Mouse (Mus musculus) kidney, postnatal 4 days (tissue): ENCODE results near the gene Lef1.

Source experiments
- DNase-seq, 2 experiments: peaks; one replicate each; pipeline ENCODE4 v3.0.0; 2021; ENCODE audit warnings: mixed read lengths in 2 of 2

The Lef1 gene

DNA sequence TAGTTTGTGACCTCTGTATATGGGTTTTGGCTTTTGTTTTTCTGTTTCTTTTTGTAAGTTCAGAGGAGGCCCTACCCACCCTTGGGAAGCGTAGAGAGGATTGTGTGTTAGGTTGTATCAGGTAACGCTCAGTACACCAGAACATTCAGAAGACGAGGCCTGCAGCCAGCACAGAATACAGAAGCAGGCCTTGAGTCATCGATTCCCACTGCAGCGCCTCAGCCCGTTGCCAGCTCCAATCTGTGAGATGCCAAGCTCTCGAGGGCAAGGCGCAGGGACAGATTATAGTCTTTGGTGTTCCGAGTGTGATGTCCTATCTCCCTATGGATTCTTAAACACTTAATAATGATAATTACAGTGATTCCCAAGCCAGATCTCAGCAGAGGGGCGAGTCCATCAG lies 85.8 kb downstream of the Lef1 start:
- DNase-seq, result no peak

DNA sequence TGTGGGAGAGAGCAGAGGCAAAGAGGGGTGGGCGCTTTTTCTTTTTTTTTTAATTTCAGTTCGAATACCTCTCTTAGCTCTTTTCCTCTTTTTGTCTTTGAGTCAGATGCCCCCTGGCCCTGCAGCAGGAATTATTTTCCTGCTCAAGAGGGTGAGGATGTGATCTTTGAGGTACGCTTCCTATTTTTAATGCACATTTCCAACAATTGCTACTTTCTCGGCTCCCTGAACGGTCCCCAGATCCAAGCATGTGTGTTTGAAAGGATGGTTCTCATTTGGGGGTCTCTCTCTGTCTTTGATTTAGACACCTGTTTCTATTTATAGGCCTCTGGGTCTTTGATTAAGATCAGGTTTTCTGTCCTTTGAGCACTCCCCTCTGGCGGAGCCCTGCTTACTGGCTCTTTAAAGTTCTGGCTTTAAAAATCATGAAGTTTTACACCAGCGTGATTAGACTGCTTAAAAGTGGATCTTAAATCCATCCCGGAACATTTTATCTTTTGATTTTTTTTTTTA lies 86.3 kb downstream of the Lef1 start:
- no peak for DNase-seq

- DNase-seq, result no peak
Observed at GRCm38 (mm10) chr3:131198991-131199390, 88.7 kb downstream of the Lef1 start.

DNA sequence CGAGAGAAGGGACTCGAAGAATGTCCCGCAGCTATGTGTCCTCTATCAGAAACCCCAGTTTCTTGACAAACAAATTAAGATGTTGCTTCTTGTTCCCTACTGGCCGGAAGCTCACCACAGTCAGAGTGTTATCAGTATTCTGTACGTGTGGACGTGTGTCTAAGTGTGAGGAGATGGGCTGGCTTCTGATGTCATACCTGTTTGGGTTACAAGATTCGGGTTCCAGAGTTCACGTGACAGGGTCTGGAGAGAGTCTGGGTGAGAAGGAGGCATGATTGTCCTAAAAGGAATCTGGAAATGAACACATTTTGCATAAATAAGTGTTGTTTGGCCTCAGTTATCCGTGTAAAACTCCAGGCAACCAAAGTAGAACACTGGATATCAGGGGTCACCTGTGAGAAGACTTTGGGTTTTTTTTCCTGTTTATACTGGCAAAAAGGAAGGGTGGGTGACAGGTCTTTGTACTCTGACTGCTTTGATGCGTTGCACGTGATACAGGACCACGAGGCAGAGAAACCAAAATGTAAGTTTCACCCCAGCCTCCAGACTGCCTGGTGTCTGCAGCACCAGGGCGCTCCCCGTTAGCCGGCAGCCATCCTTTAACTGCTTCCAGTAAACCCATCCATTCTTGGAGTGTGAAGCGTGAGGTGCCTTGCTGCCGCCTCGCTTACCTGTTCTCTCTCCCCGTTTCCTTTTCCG lies 89.5 kb downstream of the Lef1 start:
- DNase-seq, result no peak

DNA sequence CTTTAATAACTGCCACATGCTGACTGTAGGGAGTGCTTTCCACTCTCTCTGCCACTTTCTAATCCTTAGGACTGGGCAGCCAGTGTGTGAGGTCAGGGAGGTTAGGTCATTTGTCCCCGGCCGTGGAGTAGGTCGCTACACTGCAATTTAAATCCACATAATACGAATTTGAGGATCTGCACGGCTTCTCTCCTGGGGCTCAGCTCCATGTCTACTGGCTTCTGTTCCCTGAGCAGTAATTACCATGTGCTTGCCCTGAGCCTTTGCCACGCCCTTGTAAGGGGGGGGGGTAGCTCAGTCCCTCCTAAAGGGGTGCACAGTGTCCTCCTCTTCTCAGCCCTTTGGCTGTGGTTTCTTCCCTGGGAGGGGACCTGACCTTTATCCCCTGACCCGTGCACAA lies 92.0 kb downstream of the Lef1 start:
- no peak for DNase-seq

DNA sequence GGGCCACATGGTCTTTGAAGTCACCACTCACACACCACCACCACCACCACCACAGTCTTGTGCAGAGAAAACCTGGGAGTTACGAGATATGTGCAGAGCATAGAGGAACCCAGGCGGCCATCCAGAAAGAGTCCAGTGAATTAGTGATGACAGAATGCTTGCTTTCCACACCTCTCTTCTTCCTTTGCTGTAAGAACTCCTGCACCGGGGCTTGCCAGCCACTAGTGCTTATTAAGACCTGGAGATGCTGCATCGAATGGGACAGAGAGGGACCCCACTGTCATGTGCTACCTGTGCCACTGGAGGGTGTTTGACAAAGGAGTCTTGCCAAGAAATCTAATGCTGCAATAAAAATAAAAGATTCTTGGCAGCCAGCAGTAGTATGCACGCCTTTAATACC lies 97.6 kb downstream of the Lef1 start:
- DNase-seq, result no peak

DNA sequence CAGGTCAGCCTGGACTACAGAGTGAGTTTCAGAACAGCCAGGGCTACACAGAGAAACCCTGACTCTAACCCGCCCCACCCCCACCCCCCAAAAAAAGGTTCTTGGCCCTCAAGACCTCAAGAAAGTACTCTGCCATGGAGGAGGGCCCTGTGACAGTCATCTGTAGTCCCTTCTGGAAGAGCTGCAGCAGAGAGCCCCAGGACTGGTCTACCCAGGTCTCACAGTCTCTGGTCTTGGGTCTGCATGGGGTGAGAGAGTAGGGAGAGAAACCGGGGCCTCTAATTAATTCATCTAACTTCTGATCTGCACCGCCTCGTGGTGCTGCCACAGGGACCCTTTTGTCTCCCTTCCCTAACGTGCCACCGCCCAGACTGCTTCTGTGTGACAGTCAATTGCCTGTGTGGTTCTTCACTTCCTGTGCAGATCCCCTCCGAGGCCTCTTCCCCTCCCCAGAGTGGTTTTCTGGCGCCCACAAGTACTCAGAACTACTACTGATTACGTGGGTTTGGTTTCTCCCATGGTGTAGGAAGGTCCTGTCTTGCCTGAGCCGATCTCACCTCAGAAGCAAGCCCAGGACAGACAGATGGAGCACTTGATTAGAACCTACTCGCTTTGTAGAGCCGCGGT lies 98.1 kb downstream of the Lef1 start:
- DNase-seq, result no peak

- no peak for DNase-seq
Observed at GRCm38 (mm10) chr3:131212200-131212599, 101.9 kb downstream of the Lef1 start.

GRCm38 (mm10) chr3:131214060-131214658 lies 103.9 kb downstream of the Lef1 start:
- DNase-seq, result peak; percentile 41 to 63

DNA sequence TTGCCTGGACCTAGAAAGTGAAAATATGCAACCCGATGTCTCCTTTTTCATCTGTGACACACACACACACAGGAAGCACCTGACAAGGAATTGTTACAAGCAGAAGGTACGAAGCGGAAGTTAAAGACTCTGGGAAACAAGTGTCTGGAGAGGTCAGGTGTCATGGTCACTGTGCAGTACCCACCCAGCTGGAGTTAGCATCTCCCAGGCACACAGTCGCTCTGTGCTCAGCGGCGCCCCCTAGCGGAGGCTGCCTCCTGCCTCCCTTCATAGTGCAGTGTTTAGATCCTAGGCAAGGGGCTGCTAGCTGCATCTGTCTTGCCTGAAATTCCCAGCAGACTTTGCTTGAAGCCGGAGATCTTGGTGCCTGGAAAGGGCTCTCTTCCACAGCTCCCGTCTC lies 104.6 kb downstream of the Lef1 start:
- peak; percentile 68 to 70 for DNase-seq

GRCm38 (mm10) chr3:131218636-131219390 lies 108.5 kb downstream of the Lef1 start:
- DNase-seq, result no peak

GRCm38 (mm10) chr3:131228083-131228482 lies 117.8 kb downstream of the Lef1 start:
- peak in 1 of 2 experiments; percentile 34 for DNase-seq

DNA sequence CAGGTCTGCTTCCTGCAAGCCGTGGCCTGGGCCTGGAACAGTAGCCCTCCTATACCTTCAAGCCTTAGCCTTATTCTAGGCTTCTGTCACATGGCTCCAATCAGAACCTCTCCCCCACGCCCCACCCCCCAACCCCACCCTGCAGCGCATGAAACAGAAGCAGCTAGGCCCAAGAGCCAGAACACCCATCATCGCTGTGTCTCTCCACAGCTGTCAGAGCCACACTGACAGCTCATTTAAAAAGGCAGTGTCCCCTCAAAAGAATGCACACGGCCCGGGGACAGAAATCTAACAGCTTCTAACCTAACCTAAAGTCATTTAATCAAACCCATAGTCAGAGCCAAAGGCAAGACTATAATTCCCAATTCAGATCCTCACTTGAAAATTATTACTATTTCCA lies 126.8 kb downstream of the Lef1 start:
- no peak for DNase-seq

DNA sequence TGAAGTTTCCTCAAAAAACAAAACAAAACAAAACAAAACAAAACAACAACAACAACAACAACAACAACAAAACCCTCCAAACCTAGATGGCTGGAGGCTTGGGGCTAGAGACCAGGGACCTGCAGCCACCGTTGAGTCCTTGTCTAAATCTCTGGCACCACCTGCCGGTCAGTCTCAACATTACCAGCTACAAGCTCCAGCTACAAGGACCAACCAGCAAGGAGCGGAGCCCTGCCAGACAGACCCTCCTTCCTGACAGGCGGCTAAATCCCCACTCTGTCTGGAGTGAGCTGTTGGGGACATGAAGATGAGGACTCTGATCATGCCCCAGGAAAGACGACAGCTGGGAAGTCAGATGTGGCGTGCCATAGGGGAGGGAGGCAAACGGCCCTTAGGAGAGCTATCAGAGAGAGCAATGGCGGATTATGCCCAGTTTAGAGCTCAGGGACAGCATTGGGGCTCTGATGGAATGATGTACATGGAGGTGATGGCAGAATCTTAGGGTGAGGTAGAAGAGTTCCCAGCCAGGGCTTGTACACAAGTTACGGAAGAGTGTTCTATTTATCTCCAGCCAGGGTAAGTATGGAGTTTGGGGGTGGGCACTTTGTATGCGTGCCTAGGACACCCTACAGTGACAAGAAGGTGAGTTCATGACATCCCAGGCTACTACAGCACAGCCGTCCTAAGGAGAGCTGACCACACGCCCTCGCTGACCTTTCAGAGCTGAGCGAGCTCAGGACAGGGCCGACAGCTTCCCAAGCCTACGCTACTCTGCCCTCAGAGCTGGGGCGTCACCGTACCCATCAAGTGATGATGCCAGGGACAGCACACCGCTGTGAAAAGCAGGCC lies 127.7 kb downstream of the Lef1 start:
- DNase-seq, result peak; percentile 90 to 91

DNA sequence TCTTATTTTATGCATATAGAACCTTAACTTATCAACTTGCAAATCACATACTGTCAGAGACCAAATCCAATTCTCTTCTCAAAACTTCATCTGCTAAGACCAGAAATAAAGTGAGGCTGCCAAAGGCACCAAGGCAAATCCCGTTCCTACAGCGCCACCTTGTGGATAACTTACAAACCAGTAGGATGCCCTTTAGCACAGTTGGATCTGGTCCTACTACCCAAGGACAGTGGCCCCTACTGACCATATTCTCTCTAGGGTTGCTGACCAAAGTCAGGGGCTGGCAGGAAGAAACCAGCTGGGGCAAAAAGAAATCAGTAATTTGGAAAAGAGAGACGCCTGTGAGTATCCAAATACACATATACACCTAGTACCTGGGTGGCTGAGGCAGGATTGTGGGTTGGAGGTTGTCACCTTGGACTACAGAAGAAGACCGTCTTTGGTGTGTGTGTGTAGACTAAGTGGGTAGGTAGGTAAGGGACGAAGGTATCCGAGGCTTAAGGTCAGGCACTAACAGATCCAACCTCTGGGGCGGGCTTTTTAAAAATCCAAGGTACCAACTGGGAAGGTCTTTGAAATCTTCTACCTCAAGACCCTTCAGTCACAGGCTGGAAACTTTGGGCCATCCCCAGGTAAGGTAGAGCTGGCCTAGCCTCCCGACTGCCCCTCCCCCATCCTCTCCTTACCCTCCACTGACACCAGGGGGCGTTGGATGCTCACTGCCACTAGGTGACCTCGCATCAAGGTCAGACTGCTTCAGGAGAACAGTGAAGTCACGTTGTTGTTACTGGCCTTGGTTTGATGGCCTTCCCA lies 135.7 kb downstream of the Lef1 start:
- DNase-seq, result peak; percentile 72 to 77

DNA sequence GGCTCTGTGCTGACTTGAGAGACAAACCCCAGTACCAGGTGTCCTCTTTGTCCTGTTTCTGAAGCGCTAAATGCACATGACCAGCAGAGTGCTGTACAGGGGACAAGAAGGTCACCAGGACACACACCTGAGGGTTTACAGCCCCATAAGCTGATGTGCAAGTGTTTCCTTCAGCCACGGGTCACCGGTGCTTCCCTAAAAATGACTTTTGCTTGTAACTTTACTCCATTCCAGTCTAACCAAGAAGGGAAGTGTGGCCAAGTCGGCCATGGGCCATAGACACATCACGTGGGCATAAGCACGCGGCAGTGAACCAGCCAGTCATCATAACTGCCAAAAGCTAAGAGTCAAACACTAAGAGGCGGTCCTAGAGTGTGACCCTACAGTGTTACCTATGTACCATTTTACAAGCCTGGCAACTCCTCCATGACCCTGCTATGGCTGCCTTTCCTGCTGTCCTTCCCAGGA lies 136.3 kb downstream of the Lef1 start:
- DNase-seq, result no peak

DNA sequence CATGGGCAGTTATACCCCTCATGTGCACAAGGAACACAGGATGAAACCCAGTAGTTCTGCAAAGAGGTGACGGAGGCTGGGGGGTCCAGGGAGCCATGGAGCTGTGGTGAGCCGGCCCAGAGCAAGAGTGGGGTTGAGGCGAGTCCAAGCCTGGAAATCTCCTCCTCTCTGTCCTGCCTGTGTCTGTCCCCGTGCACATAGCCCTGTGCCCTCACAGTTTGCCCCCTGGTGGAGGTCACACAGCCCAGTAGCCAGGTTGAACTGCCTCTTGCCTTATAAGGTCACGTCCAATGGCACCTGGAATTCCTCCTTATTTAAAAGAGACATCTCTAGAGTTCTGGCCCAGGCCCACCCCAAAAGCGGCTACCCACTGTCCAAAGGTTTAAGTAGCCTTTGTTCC lies 137.2 kb downstream of the Lef1 start:
- DNase-seq, result no peak

DNA sequence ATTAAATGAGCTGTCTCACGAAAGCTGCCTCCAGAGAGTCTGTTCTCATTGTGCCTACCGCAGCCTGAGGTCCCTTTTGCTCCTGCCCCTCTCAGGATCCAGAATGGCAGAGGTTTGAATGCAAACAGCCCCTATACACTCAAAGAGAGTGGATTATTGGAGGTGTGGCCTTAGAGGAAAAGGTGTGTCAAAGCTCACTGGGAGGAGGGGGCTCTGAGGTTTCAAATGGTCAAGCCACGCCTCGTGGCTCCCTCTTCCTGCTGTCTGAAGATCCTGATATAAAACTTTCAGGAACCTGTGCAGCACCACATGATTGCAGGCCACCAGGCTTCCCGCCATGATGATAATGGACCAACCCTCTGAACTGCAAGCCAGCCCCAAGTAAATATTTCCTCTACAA lies 137.6 kb downstream of the Lef1 start:
- DNase-seq, result no peak

DNA sequence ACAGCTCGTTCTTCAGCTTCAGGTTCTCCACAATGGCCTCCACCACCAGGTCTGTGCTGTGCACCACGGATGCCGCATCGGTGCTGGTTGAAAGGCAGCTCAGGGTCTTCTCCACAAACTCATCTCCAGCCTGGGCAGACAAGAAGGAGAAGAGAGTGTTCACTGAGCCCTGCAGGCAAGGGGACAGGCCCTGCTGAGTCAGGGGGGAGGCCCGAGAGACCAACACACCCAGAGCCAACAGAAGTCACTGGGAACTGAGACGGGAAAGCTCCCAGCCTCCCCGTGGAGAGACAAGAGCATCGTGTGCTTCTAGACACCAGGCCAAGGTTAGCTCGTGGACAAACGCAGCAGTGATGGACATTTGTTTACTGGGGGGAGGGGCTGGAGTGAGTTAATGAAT lies 138.2 kb downstream of the Lef1 start:
- no peak for DNase-seq

DNA sequence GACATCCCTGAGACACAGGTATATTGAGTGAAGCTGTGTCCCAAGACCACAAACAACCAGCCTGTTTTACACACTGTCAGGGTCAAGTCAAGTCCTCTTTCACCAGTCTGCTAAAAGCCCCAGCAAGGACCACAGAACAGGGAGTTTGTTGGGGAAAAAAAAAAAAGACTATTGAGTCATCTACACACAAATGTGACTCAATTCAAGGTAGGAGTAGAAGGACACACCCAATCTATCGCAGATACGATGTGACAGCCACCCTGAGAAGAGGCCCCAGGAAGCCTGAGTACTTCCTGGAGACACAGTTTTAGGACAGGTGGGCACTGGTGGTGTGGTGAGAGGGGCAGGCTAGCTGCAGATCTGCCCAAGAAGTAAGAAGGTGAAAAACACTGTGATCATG lies 140.0 kb downstream of the Lef1 start:
- DNase-seq, result no peak

DNA sequence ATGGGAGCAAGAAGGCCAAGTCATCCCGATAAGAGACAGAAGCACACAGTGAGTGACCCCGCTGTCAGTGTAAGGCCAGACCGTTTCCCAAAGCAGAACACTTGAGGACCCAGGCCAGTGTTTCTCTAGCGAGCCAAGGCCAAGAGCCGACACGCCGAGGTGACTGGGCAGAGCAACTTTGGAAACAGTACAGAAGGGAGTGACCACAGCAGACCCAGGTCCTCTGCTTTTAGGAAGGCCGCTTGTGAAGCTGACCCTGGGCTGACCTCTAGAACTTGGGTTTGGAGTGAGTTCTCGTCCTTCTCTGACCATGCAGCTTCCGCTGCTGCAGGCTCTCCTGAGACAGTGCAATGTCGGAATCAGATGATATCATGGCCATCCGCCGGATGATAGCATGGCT lies 140.7 kb downstream of the Lef1 start:
- no peak for DNase-seq
